Mouse (Mus musculus) midbrain, embryonic 11.5 days (tissue): ENCODE measurements at regions not wholly inside any gene's neighbourhood (a gene's known extent, or its start where the extent isn't known, plus 50 kb on each side); places are given as distances from the start of the nearest gene placed in this dataset.

Experiments
- ATAC-seq: fragments of 200-750 bp; cut with Nextera tagmentation; 2 replicates; pipeline ENCODE4 v1.8.0; 2017; ENCODE audit warnings: moderate TSS enrichment, moderate library complexity; ENCODE audit not compliant: low FRiP score
- DNase-seq: peaks from one replicate; pipeline ENCODE4 v3.0.0; 2015; ENCODE audit warnings: low spot score; ENCODE audit errors: missing footprints
- H3K27ac ChIP-seq: fragments of 300-500 bp; sonication (generic); 2 replicates; pipeline ENCODE4 v1.5.1; 2014; ENCODE audit warnings: low read depth, low read length
- H3K27me3 ChIP-seq: fragments of 300-500 bp; sonication (generic); 2 replicates; pipeline ENCODE4 v1.6.1; 2014; ENCODE audit warnings: mild to moderate bottlenecking, low read length, moderate library complexity, mixed read lengths; ENCODE audit not compliant: control insufficient read depth, insufficient read depth
- H3K36me3 ChIP-seq: fragments of 300-500 bp; sonication (generic); 2 replicates; pipeline ENCODE4 v1.6.1; 2014; ENCODE audit warnings: mild to moderate bottlenecking, low read length, moderate library complexity, mixed read lengths; ENCODE audit not compliant: control insufficient read depth, insufficient read depth
- H3K4me1 ChIP-seq: fragments of 300-500 bp; sonication (generic); 2 replicates; pipeline ENCODE4 v1.6.1; 2014; ENCODE audit warnings: low read length; ENCODE audit not compliant: control insufficient read depth, insufficient read depth
- H3K4me2 ChIP-seq: fragments of 300-500 bp; sonication (generic); 2 replicates; pipeline ENCODE4 v1.6.1; 2014; ENCODE audit warnings: mild to moderate bottlenecking, moderate library complexity
- H3K4me3 ChIP-seq: fragments of 300-500 bp; sonication (generic); 2 replicates; pipeline ENCODE4 v1.5.1; 2014; ENCODE audit warnings: low read depth, low read length
- H3K9ac ChIP-seq: fragments of 300-500 bp; sonication (generic); 2 replicates; pipeline ENCODE4 v1.6.1; 2014; ENCODE audit warnings: low read length
- H3K9me3 ChIP-seq: fragments of 300-500 bp; sonication (generic); 2 replicates; pipeline ENCODE4 v1.6.1; 2016; ENCODE audit warnings: low read length; ENCODE audit not compliant: control insufficient read depth
- WGBS: fragments of 180-500 bp; shearing (Covaris S2); extraction: QIAGEN DNeasy Blood & Tissue Kit; methylation state at CpG from one replicate; pipeline ENCODE4 v1.1.7; 2014; 5-methylcytosine and 5-hydroxymethylcytosine counted together

DNA sequence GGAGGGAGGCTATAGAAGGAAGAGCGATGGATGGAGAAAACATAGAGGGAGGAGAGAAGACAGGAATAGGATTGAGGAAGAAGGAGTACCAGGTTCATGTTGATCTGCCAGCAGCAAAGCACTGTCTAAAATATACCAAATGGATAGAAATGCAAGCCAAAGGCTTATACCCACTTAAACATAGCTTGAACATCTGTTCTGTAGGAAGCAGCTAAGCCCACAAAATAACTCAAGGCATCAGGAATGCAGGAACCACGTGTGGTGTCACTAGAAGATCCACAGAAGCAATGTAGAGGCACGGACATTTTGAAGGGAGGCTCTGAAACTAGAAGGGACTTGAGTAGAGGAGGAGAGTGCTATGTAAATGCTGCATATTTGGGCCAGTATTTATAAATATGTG is 78.9 kb downstream of the Smgc start:
- ATAC-seq (no peak), DNase-seq (no peak)
- no peaks in the 10 kb centered on the region for H3K4me1 ChIP-seq
- H3K27ac ChIP-seq = no peak overlapping the region
- no peaks in the 10 kb centered on the region for H3K9me3 ChIP-seq
- H3K36me3 ChIP-seq = no peaks in the 10 kb centered on the region
- no peak overlapping the region for H3K4me3 ChIP-seq
- no peaks in the 10 kb centered on the region for H3K27me3 ChIP-seq
- WGBS = 79% methylated on average over 3 of the region's 3 CpGs
- no peak overlapping the region for H3K4me2 ChIP-seq
- no peak overlapping the region for H3K9ac ChIP-seq

DNA sequence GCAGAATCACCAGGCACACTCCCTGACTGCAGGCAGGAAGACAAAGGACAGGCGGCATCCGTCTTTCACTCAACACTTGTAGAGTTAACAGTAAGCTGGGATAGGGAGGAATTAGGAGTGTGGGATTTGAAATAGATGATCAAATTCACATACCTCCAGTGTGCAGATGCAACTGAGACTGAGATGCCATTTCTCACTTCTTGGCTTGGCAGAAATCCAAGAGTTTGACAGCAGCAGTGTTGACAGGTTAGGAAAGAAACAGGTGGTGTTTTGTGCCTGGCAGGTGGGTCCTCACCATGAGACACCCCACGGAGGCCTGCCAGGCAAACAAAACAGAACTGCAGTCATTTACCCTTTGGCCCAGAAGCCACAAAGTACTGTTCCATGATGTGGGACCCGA is 79.8 kb downstream of the Smgc start:
- Histone ChIP-seq H3K9me3 (no peaks in the 10 kb centered on the region), H3K4me2 (no peak overlapping the region), H3K27me3 (no peaks in the 10 kb centered on the region), H3K4me1 (no peaks in the 10 kb centered on the region), H3K27ac (no peak overlapping the region), H3K4me3 (no peak overlapping the region), H3K9ac (no peak overlapping the region), H3K36me3 (no peaks in the 10 kb centered on the region)
- ATAC-seq (no peak), DNase-seq (no peak)
- 65% methylated on average over 4 of the region's 4 CpGs for WGBS

DNA sequence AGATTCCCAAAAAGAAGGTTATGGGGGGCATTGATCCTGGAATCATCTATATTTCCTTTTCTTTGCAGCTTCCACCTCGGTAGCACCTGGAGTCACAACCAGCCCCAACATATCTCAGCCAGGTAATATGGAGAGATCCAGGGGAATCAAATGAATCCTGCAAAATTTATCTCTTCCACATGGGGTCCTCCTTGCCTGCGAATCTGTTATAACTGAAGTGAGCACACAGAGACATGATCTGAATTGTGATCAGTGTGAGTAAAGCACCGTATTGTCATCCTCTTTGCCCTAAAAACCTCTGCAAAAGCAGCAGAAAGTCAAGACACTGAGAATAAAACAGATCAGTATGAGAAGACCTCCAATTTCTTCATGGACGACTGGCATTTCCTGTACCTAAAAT is 86.5 kb downstream of the Smgc start:
- Histone ChIP-seq H3K4me2 (no peak overlapping the region), H3K4me3 (no peak overlapping the region), H3K9ac (no peak overlapping the region), H3K27ac (no peak overlapping the region), H3K36me3 (no peaks in the 10 kb centered on the region), H3K27me3 (no peaks in the 10 kb centered on the region), H3K4me1 (no peaks in the 10 kb centered on the region), H3K9me3 (no peaks in the 10 kb centered on the region)
- DNase-seq (no peak), ATAC-seq (no peak)
- 90% methylated on average over 4 of the region's 4 CpGs for WGBS

DNA sequence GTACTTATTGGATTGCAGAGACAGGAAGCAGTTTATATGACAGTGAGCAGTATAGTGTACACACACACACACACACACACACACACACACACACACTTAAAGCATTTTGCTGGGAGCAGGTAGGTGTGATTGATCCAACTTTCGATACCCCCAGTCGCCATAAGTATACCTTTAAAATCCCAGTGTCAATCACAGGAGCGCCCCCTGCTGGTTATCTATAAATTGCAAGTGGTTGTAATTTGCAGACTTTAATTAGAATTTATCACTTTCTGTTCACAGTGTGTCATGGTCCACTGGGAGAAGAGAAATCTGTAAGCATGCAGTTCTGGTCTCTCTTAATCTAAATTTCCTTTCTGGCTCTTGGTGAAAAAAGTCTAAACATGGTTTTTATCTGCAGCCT is 89.4 kb downstream of the Smgc start:
- DNase-seq (no peak), ATAC-seq (0 out of 2 replicates have a peak, but pooled peaks have one; percentile 14)
- H3K4me3 ChIP-seq = no peak overlapping the region
- no peak overlapping the region for H3K9ac ChIP-seq
- 20% methylated on average over 3 of the region's 3 CpGs for WGBS
- H3K27ac ChIP-seq = no peak overlapping the region
- H3K4me1 ChIP-seq = no peaks in the 10 kb centered on the region
- no peaks in the 10 kb centered on the region for H3K27me3 ChIP-seq
- no peak overlapping the region for H3K4me2 ChIP-seq
- no peaks in the 10 kb centered on the region for H3K9me3 ChIP-seq
- no peaks in the 10 kb centered on the region for H3K36me3 ChIP-seq

DNA sequence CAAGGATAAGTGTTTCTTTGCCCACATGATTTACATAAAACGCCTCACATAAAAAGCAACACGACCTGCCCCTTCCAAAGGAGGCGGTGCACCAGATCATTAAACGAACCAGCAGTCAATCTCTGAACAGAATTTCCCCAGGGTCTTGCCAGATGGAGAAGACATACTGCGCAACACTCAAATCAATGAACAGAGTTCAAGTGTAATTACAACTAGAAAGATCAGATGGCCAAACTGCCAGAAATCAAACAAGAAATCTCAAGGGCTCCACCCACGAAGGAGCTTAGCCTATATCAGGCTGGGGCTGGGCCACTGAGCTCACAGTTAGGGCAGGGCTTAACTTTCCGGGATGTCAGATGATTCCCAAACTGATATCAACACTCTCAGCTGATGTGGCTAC is 90.4 kb downstream of the Smgc start:
- no peak overlapping the region for H3K27ac ChIP-seq
- H3K9ac ChIP-seq = no peak overlapping the region
- no peak overlapping the region for H3K4me2 ChIP-seq
- DNase-seq (no peak), ATAC-seq (peak; percentile 70)
- no peaks in the 10 kb centered on the region for H3K36me3 ChIP-seq
- WGBS = 68% methylated on average over 7 of the region's 7 CpGs
- H3K9me3 ChIP-seq = no peaks in the 10 kb centered on the region
- no peaks in the 10 kb centered on the region for H3K4me1 ChIP-seq
- no peak overlapping the region for H3K4me3 ChIP-seq
- no peaks in the 10 kb centered on the region for H3K27me3 ChIP-seq

DNA sequence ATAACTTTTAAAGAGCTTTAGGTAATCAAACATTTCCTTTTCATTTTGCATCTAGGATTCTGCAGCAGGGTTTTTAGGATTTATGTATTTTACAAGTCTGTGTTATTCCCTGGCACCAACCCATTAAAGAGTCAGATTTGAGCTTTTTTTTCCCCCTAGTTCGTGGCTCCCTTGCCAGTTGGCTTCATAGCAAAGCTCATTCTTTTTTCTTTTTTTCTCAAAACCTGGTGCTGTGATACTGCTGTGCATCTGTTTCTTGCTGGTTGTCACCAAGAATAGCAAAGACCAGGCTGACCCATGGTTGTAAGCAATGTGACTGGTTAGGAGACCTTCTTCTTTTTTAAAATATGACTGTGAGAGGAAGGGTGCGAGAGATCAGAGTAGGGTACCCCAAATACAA is 93.7 kb upstream of the Cntn1 start:
- Histone ChIP-seq H3K9ac (no peak overlapping the region), H3K36me3 (no peaks in the 10 kb centered on the region), H3K9me3 (no peaks in the 10 kb centered on the region), H3K4me2 (no peak overlapping the region), H3K27me3 (no peaks in the 10 kb centered on the region), H3K4me3 (no peak overlapping the region), H3K4me1 (no peaks in the 10 kb centered on the region), H3K27ac (no peak overlapping the region)
- WGBS = 87% methylated on average over 2 of the region's 2 CpGs
- ATAC-seq = no peak
- DNase-seq = no peak

DNA sequence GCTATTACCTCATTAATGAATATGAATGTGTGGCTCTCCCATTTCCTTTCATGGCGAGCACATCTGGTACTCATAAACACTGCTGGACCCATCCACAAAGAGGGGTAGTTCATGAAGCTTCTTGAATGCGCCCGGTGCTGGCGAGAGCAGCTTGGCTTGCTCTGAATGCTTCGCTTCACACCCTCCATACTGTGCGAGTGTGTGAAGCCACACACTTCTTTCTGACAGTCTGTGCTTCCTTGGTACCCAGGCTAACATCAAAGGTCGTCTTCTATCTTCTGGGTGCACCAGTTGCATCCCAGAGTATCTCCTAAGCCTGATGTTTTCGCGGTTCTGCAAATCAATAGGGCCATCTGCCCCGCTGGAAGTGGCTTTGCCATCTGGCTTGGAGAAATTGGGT is 85.8 kb upstream of the Cntn1 start:
- Histone ChIP-seq H3K9ac (no peak overlapping the region), H3K4me3 (no peak overlapping the region), H3K4me2 (no peak overlapping the region), H3K4me1 (no peaks in the 10 kb centered on the region), H3K36me3 (no peaks in the 10 kb centered on the region), H3K27ac (no peak overlapping the region), H3K27me3 (no peaks in the 10 kb centered on the region), H3K9me3 (no peaks in the 10 kb centered on the region)
- ATAC-seq (no peak), DNase-seq (no peak)
- 77% methylated on average over 10 of the region's 10 CpGs for WGBS

DNA sequence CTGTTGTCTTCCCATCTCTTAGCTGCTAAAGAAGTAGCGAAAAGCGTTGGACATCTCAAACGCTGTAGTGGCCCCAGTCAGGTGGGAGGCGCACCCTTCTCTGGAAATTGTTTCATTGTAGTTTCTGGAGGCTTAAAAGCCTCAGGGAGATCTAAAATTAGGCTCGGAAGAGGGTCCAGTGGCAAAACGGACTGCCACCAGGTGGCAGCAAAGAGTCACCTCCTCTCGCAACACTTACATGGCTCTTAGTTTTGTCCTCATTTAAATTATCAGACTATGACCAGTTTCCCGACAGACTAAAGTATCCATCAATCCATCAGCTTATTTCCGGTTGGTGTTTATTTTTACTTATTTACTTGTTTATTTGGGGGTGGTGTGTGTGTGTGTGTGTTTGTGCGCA is 81.6 kb upstream of the Cntn1 start:
- DNase-seq (peak; percentile 98), ATAC-seq (peak; percentile 75; the same call in 1 of the 2 replicates)
- H3K4me1 ChIP-seq = no peaks in the 10 kb centered on the region
- no peak overlapping the region for H3K4me2 ChIP-seq
- no peaks in the 10 kb centered on the region for H3K36me3 ChIP-seq
- 23% methylated on average over 10 of the region's 10 CpGs for WGBS
- no peak overlapping the region for H3K4me3 ChIP-seq
- H3K27ac ChIP-seq = no peak overlapping the region
- no peaks in the 10 kb centered on the region for H3K27me3 ChIP-seq
- no peak overlapping the region for H3K9ac ChIP-seq
- no peaks in the 10 kb centered on the region for H3K9me3 ChIP-seq

DNA sequence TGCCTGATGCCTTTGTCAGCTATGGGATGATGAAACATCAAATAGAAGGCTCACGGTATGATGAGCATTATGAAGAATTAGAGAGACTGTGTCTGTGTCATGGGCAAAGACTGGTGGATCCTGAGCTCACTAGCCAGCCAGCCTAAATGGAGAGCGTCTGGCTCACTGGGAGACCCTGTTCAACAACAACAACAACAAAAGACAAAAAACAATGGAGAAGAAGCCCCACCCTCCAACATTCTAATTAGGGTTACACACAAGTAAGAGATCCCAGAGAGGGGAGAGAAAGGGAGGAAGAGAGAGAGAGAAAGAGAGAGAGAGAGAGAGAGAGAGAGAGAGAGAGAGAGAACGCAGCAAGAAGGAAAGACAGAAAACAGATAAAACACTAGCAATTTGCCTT is 79.6 kb upstream of the Cntn1 start:
- Histone ChIP-seq H3K4me1 (no peaks in the 10 kb centered on the region), H3K36me3 (no peaks in the 10 kb centered on the region), H3K27ac (no peak overlapping the region), H3K27me3 (no peaks in the 10 kb centered on the region), H3K9ac (no peak overlapping the region), H3K4me2 (no peak overlapping the region), H3K4me3 (no peak overlapping the region), H3K9me3 (no peaks in the 10 kb centered on the region)
- DNase-seq (peak; percentile 71), ATAC-seq (no peak)
- WGBS = 56% methylated on average over 3 of the region's 3 CpGs

DNA sequence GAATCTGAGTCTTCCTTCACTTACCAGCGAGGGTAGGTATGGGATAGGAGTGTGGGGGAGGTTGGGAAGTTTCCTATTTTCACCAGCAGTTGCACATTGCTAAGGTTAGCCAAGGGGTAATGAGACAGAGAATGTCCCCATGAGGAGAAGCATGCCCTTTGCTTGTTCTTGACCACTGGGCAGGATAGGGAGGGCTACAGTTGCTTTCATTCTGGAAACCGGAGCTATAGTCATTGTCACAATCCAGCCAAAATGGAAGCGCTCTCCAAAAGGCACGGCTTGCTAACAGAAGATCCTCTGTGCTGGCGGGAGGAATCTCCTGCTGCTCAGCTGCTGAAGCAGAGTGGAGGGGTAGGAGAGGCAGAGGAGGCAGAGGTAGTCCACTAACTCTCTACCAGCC is 79.1 kb upstream of the Cntn1 start:
- no peaks in the 10 kb centered on the region for H3K9me3 ChIP-seq
- H3K27me3 ChIP-seq = no peaks in the 10 kb centered on the region
- H3K27ac ChIP-seq = no peak overlapping the region
- no peaks in the 10 kb centered on the region for H3K4me1 ChIP-seq
- no peaks in the 10 kb centered on the region for H3K36me3 ChIP-seq
- no peak overlapping the region for H3K4me3 ChIP-seq
- H3K9ac ChIP-seq = no peak overlapping the region
- 21% methylated on average over 5 of the region's 5 CpGs for WGBS
- ATAC-seq (no peak), DNase-seq (peak; percentile 82)
- H3K4me2 ChIP-seq = no peak overlapping the region
